Mouse (Mus musculus): Measurements from ENCODE around the gene Nav2. TPM values are rescaled to one million over a fixed set of nuclear protein-coding genes. Genes with fewer than 3 reads are reported as not detected.

Gene Nav2
- total and polyA plus RNA-seq, 3 experiments, result 1.0 TPM; not detected in 2

DNA sequence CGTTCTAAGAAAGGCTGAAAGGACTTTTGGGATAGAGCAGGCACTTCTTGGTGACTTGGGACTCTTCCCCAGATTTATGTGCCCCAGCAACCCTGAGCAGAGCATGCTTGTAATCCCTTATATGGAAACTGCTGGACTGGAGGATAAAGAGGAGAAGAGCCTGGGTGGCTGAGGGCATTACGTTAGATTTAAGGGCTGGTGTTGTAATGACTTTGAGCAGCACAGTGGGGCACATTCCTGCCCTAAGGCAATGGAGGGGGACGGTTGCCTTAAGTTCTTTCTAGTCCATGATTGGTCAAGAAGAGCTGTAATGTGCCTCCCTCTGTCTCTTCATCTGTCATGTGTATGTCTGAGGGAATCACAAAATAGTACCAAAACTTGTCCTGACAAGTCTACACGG, 651.5 kb downstream of the Nav2 start:
- Histone ChIP-seq H3K4me1 (ENCODE audit: insufficient read depth, low read depth, low read length) (no peaks in the 10 kb centered on the region), H3K4me3 (ENCODE audit: low read depth, low read length) (no peak overlapping the region), H3K9me3 (replicated peaks) (peaks cover 85% of the 10 kb centered on the region), H3K27me3 (ENCODE audit: insufficient read depth, low read length) (no peaks in the 10 kb centered on the region), H3K36me3 (replicated peaks) (no peaks in the 10 kb centered on the region)
- no peak for TF ChIP-seq GATA2 (IDR thresholded peaks at IDR 0.05; ENCODE audit: borderline replicate concordance, low read depth, low read length)
- TF ChIP-seq CTCF (IDR thresholded peaks at IDR 0.05; ENCODE audit: low read depth, low read length), result no peak
- ATAC-seq (ENCODE audit: extremely low read depth, insufficient number of reproducible peaks, low FRiP score, poor library complexity, severe bottlenecking) (no peak), DNase-seq (ENCODE audit: low spot score) (no peak)

GRCm38 (mm10) chr7:49562404-49562803, 653.9 kb downstream of the Nav2 start:
- no peak overlapping the region; the same call in 1 of the 2 replicates for H3K4me3 ChIP-seq (ENCODE audit: low read depth, low read length)
- peaks cover 88% of the 10 kb centered on the region for H3K9me3 ChIP-seq (replicated peaks)
- TF ChIP-seq TAL1 (conservative IDR thresholded peaks at IDR 0.05; ENCODE audit: low read depth, low read length) (no peak), CTCF (IDR thresholded peaks at IDR 0.05; ENCODE audit: low read depth, low read length) (no peak), GATA2 (IDR thresholded peaks at IDR 0.05; ENCODE audit: borderline replicate concordance, low read depth, low read length) (no peak), GATA1 (IDR thresholded peaks at IDR 0.05; ENCODE audit: borderline replicate concordance, low read length) (no peak), POLR2AphosphoS5 (IDR thresholded peaks at IDR 0.05; ENCODE audit: insufficient replicate concordance, low read depth, low read length) (no peak)
- DNase-seq (ENCODE audit: low spot score), result no peak
- H3K36me3 ChIP-seq (replicated peaks), result no peaks in the 10 kb centered on the region
- H3K27me3 ChIP-seq (ENCODE audit: insufficient read depth, low read length), result no peaks in the 10 kb centered on the region
- ATAC-seq (ENCODE audit: extremely low read depth, insufficient number of reproducible peaks, low FRiP score, poor library complexity, severe bottlenecking), result no peak
- H3K4me1 ChIP-seq (ENCODE audit: insufficient read depth, low read depth, low read length), result no peaks in the 10 kb centered on the region

GRCm38 (mm10) chr7:49562851-49563250, 654.3 kb downstream of the Nav2 start:
- Histone ChIP-seq H3K27me3 (ENCODE audit: insufficient read depth, low read length) (no peaks in the 10 kb centered on the region), H3K9me3 (replicated peaks) (peaks cover 88% of the 10 kb centered on the region), H3K36me3 (replicated peaks) (no peaks in the 10 kb centered on the region), H3K4me3 (ENCODE audit: low read depth, low read length) (no peak overlapping the region), H3K4me1 (ENCODE audit: insufficient read depth, low read depth, low read length) (no peaks in the 10 kb centered on the region)
- TF ChIP-seq GATA1 (IDR thresholded peaks at IDR 0.05; ENCODE audit: borderline replicate concordance, low read length), result no peak
- TF ChIP-seq POLR2AphosphoS5 (IDR thresholded peaks at IDR 0.05; ENCODE audit: insufficient replicate concordance, low read depth, low read length), result no peak
- no peak for TF ChIP-seq TAL1 (conservative IDR thresholded peaks at IDR 0.05; ENCODE audit: low read depth, low read length)
- TF ChIP-seq GATA2 (IDR thresholded peaks at IDR 0.05; ENCODE audit: borderline replicate concordance, low read depth, low read length), result no peak
- TF ChIP-seq CTCF (IDR thresholded peaks at IDR 0.05; ENCODE audit: low read depth, low read length), result no peak
- DNase-seq (ENCODE audit: low spot score), result no peak
- no peak for ATAC-seq (ENCODE audit: extremely low read depth, insufficient number of reproducible peaks, low FRiP score, poor library complexity, severe bottlenecking)

DNA sequence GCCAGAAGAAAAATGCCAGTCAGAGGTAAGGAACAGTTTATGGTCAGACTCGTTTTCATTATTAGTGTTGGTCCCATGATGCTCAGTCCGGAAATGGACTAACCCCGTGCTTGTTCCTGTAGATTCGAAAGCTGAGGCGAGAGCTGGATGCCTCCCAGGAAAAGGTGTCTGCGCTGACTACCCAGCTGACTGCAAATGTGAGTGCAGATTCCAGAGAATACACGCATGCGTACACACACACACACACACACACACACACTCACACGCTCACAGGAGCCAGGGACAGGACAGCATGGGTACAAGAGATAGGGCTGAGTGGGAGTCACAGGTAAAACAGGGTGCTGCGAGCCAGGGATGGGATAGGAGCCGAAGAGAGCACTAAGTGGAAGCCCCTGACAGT, 656.6 kb downstream of the Nav2 start:
- Histone ChIP-seq H3K9me3 (replicated peaks) (peaks cover 82% of the 10 kb centered on the region), H3K4me1 (ENCODE audit: insufficient read depth, low read depth, low read length) (no peaks in the 10 kb centered on the region), H3K36me3 (replicated peaks) (no peaks in the 10 kb centered on the region), H3K4me3 (ENCODE audit: low read depth, low read length) (no peak overlapping the region), H3K27me3 (ENCODE audit: insufficient read depth, low read length) (no peaks in the 10 kb centered on the region)
- DNase-seq (ENCODE audit: low spot score) (no peak), ATAC-seq (ENCODE audit: extremely low read depth, insufficient number of reproducible peaks, low FRiP score, poor library complexity, severe bottlenecking) (no peak)
- TF ChIP-seq GATA2 (IDR thresholded peaks at IDR 0.05; ENCODE audit: borderline replicate concordance, low read depth, low read length) (no peak), TAL1 (conservative IDR thresholded peaks at IDR 0.05; ENCODE audit: low read depth, low read length) (no peak), GATA1 (IDR thresholded peaks at IDR 0.05; ENCODE audit: borderline replicate concordance, low read length) (no peak), POLR2AphosphoS5 (IDR thresholded peaks at IDR 0.05; ENCODE audit: insufficient replicate concordance, low read depth, low read length) (no peak)

DNA sequence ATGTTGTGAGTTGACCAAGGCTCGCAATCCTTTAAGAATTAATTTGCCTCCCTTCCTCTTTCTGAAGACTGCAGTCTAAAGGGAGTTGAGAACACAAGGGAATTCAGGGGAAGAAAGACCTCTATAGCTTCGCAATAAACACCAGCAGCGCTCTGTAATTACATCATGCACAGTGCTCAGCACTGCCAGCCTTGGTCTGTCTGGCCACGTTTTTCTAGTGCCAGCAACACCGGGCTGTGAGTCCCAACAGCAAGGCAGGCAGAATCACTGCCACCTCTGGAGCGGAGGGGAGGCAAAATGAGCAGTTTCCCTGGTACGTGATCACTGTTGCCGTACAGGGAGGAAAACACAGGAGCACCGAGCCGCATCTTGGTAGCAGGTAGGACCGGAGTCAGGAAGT, 657.3 kb downstream of the Nav2 start:
- Histone ChIP-seq H3K27me3 (ENCODE audit: insufficient read depth, low read length) (no peaks in the 10 kb centered on the region), H3K4me1 (ENCODE audit: insufficient read depth, low read depth, low read length) (no peaks in the 10 kb centered on the region), H3K9me3 (replicated peaks) (peaks cover 81% of the 10 kb centered on the region), H3K4me3 (ENCODE audit: low read depth, low read length) (no peak overlapping the region), H3K36me3 (replicated peaks) (no peaks in the 10 kb centered on the region)
- DNase-seq (ENCODE audit: low spot score) (no peak), ATAC-seq (ENCODE audit: extremely low read depth, insufficient number of reproducible peaks, low FRiP score, poor library complexity, severe bottlenecking) (no peak)
- TF ChIP-seq TAL1 (conservative IDR thresholded peaks at IDR 0.05; ENCODE audit: low read depth, low read length), result no peak
- no peak for TF ChIP-seq CTCF (IDR thresholded peaks at IDR 0.05; ENCODE audit: low read depth, low read length)
- no peak for TF ChIP-seq GATA2 (IDR thresholded peaks at IDR 0.05; ENCODE audit: borderline replicate concordance, low read depth, low read length)
- no peak for TF ChIP-seq POLR2AphosphoS5 (IDR thresholded peaks at IDR 0.05; ENCODE audit: insufficient replicate concordance, low read depth, low read length)
- no peak for TF ChIP-seq GATA1 (IDR thresholded peaks at IDR 0.05; ENCODE audit: borderline replicate concordance, low read length)

GRCm38 (mm10) chr7:49567346-49568034, 659.0 kb downstream of the Nav2 start:
- no peak for TF ChIP-seq CTCF (IDR thresholded peaks at IDR 0.05; ENCODE audit: low read depth, low read length)
- no peak for TF ChIP-seq GATA1 (IDR thresholded peaks at IDR 0.05; ENCODE audit: borderline replicate concordance, low read length)
- TF ChIP-seq TAL1 (conservative IDR thresholded peaks at IDR 0.05; ENCODE audit: low read depth, low read length), result no peak
- TF ChIP-seq GATA2 (IDR thresholded peaks at IDR 0.05; ENCODE audit: borderline replicate concordance, low read depth, low read length), result no peak
- TF ChIP-seq POLR2AphosphoS5 (IDR thresholded peaks at IDR 0.05; ENCODE audit: insufficient replicate concordance, low read depth, low read length), result no peak
- H3K4me3 ChIP-seq (ENCODE audit: low read depth, low read length), result no peak overlapping the region
- H3K4me1 ChIP-seq (ENCODE audit: insufficient read depth, low read depth, low read length), result no peaks in the 10 kb centered on the region
- H3K27me3 ChIP-seq (ENCODE audit: insufficient read depth, low read length), result no peaks in the 10 kb centered on the region
- DNase-seq (ENCODE audit: low spot score) (no peak), ATAC-seq (ENCODE audit: extremely low read depth, insufficient number of reproducible peaks, low FRiP score, poor library complexity, severe bottlenecking) (no peak)
- H3K9me3 ChIP-seq (replicated peaks), result peaks cover 85% of the 10 kb centered on the region
- H3K36me3 ChIP-seq (replicated peaks), result no peaks in the 10 kb centered on the region
